Mouse (Mus musculus) midbrain, postnatal 0 days (tissue): Measurements from ENCODE around the gene Srgap2. TPM values are rescaled to one million over a fixed set of nuclear protein-coding genes. Genes with fewer than 3 reads are reported as not detected.
"Not testable (repeated sequence)": the region's sequence is repeated elsewhere in the genome, so short reads cannot be mapped to it uniquely, and the experiment has no call there.

ENCODE experiments used
- ATAC-seq: fragments of 200-750 bp; cut with Nextera tagmentation; 2 replicates; pipeline ENCODE4 v1.8.0; 2017; ENCODE audit warnings: moderate number of reproducible peaks, mild to moderate bottlenecking, moderate TSS enrichment, moderate library complexity; ENCODE audit not compliant: low FRiP score
- DNase-seq: peaks from one replicate; pipeline ENCODE4 v3.0.0-alpha.2; 2015; ENCODE audit warnings: low spot score
- H3K27ac ChIP-seq: fragments of 300-500 bp; sonication (generic); 2 replicates; pipeline ENCODE4 v1.5.1; 2014; ENCODE audit warnings: low read depth, mild to moderate bottlenecking, low read length, mixed read lengths
- H3K27me3 ChIP-seq: fragments of 300-500 bp; sonication (generic); 2 replicates; pipeline ENCODE4 v1.6.1; 2014; ENCODE audit warnings: low read length, control low read depth, mixed read lengths; ENCODE audit not compliant: insufficient read depth
- H3K36me3 ChIP-seq: fragments of 300-500 bp; sonication (generic); 2 replicates; pipeline ENCODE4 v1.6.1; 2014; ENCODE audit warnings: low read length, control low read depth, mixed read lengths; ENCODE audit not compliant: insufficient read depth
- H3K4me1 ChIP-seq: fragments of 300-500 bp; sonication (generic); 2 replicates; pipeline ENCODE4 v1.6.1; 2014; ENCODE audit warnings: mild to moderate bottlenecking, control low read depth, antibody characterized with exemption, low read length, mixed read lengths; ENCODE audit not compliant: insufficient read depth
- H3K4me2 ChIP-seq: fragments of 300-500 bp; sonication (generic); 2 replicates; pipeline ENCODE4 v1.6.1; 2014; ENCODE audit warnings: low read depth, mild to moderate bottlenecking, low read length, mixed read lengths; ENCODE audit not compliant: poor library complexity, severe bottlenecking
- H3K4me3 ChIP-seq: fragments of 300-500 bp; sonication (generic); 2 replicates; pipeline ENCODE4 v1.5.1; 2014; ENCODE audit warnings: low read depth, mild to moderate bottlenecking, low read length, moderate library complexity
- H3K9ac ChIP-seq: fragments of 300-500 bp; sonication (generic); replicated peaks from 2 replicates; pipeline ENCODE4 v1.6.1; 2014; ENCODE audit warnings: mild to moderate bottlenecking, low read length, moderate library complexity, mixed read lengths; ENCODE audit not compliant: poor library complexity, severe bottlenecking
- H3K9me3 ChIP-seq: fragments of 300-500 bp; sonication (generic); 2 replicates; pipeline ENCODE4 v1.6.1; 2016; ENCODE audit warnings: low read length, control low read depth
- CTCF ChIP-seq: IDR thresholded peaks from 2 replicates; pipeline ENCODE4 v1.5.1; 2016; ENCODE audit warnings: antibody characterized with exemption, mild to moderate bottlenecking
- WGBS: fragments of 180-500 bp; shearing (Covaris S2); extraction: QIAGEN DNeasy Blood & Tissue Kit; methylation state at CpG from one replicate; pipeline ENCODE4 v1.1.7; 2014; 5-methylcytosine and 5-hydroxymethylcytosine counted together
- polyA plus RNA-seq: library from polyadenylated mRNA; unstranded; fragments of >200 nt; fragmentation: Nextera tagmentation; extraction: Ambion mirVana; gene quantifications from 2 replicates; pipeline ENCODE4 v1.2.1, GENCODE M21; 2015
- total RNA-seq: library from RNA; depleted of rRNA; stranded (reverse); fragments of >200 nt; gene quantifications from 2 replicates; pipeline ENCODE4 v1.2.3, GENCODE M21; 2014

The Srgap2 gene
- total and polyA plus RNA-seq, 2 experiments from 2014 or later: 26.9 to 76.1 TPM

DNA sequence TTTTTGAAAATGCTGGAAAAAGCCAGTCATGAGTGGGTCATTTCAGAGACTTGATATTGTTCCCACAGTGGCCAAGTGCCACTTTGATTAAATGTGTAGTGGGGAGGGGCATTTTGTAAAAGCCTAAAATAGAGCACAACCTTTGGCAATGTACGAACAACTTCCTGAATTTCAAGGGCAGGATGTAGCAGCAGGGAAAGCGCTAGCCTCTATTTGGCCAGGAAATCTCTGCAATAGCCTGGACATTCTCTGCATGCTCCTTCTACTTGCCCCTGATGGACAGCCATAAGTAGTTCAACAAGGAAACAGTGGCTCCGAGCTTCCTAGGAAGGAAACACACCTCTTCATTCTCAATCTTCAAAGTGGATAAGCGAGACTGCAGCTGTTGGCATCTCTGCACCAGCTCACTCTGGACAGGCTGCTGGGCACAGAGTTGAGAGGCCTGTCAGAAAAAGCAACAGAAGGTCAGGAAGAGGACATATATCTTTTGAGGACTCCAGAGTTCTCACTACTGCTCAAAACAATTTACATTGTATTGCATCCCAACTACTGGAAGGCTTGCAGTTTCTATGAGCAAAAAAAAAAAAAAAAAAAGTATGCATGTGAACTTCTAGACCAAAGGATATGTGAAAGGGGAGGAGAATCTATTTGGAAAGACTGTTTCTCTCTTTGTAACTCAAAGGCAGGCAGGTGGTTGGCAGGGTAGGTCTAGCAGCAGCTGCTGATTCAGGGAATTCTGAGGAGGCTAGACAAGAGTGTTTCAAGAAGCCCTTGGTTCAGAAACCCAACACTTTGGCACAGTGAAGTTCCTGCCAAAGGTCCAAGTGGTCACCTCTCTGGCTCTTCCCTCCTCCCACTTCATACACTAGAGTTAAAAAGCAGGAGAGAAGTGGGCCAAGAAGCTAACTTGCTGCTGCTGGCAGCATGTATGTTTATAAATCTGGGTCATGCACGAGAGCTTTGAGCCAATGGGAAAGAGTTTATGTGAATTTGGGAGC is 181.4 kb downstream of the Srgap2 start:
- Histone ChIP-seq H3K27ac (no peak overlapping the region), H3K9ac (no peak overlapping the region), H3K4me3 (no peak overlapping the region), H3K4me1 (no peaks in the 10 kb centered on the region), H3K4me2 (no peak overlapping the region), H3K36me3 (peaks cover 23% of the 10 kb centered on the region), H3K27me3 (no peaks in the 10 kb centered on the region), H3K9me3 (no peaks in the 10 kb centered on the region)
- DNase-seq (no peak), ATAC-seq (no peak)
- no peak for TF ChIP-seq CTCF
- 86% methylated on average over 5 of the region's 5 CpGs for WGBS

DNA sequence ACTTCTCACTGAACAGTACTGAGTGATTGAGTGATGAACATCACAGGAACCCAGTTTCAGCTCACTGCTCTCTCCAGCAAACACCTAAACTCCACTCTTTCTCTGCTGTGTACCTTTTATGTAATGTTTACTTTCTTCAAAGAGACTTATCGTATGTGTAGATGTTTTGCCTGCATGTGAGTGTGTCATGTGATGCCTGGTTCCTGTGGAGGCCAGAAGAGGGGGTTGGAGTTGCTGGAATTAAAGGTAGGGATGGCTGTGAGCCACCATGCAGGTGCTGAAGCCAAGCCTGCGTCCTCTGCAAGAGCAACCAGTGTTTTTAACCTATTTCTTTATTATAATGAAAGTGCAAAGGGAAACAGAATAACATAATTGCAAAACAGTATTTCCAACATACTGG is 182.5 kb downstream of the Srgap2 start:
- DNase-seq (no peak), ATAC-seq (no peak)
- Histone ChIP-seq H3K27me3 (no peaks in the 10 kb centered on the region), H3K9ac (no peak overlapping the region), H3K36me3 (peaks cover 23% of the 10 kb centered on the region), H3K4me1 (no peaks in the 10 kb centered on the region), H3K9me3 (no peaks in the 10 kb centered on the region), H3K4me2 (no peak overlapping the region), H3K4me3 (no peak overlapping the region), H3K27ac (no peak overlapping the region)
- TF ChIP-seq CTCF: peak; percentile 11; the same call in 1 of the 2 replicates
- WGBS: 82% methylated on average over 2 of the region's 2 CpGs

DNA sequence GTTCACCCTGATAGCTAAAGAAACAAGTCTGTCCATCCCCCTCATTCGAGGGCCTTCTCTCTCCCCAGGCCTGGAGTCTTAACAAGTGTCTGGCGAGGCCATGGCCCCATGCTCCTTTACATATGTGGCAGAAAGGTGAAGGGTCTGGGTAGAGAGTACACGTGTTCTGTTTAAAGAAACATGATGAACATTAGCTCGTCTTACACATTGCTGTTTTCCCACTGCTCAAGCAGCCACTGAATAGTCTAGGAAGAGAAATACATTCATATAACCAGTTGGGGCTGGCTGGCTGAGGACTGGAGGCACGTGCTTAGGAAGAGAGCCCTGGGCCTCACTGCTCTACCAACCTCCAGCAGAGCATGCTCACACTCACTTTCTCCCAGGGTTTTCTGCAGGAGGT is 191.1 kb downstream of the Srgap2 start:
- no peaks in the 10 kb centered on the region for H3K4me1 ChIP-seq
- 82% methylated on average over 5 of the region's 5 CpGs for WGBS
- no peak overlapping the region for H3K4me2 ChIP-seq
- peaks cover 27% of the 10 kb centered on the region for H3K36me3 ChIP-seq
- H3K9me3 ChIP-seq: no peaks in the 10 kb centered on the region
- no peak for TF ChIP-seq CTCF
- no peak overlapping the region for H3K27ac ChIP-seq
- ATAC-seq: no peak
- H3K9ac ChIP-seq: no peak overlapping the region
- no peak overlapping the region for H3K4me3 ChIP-seq
- H3K27me3 ChIP-seq: no peaks in the 10 kb centered on the region
- no peak for DNase-seq

DNA sequence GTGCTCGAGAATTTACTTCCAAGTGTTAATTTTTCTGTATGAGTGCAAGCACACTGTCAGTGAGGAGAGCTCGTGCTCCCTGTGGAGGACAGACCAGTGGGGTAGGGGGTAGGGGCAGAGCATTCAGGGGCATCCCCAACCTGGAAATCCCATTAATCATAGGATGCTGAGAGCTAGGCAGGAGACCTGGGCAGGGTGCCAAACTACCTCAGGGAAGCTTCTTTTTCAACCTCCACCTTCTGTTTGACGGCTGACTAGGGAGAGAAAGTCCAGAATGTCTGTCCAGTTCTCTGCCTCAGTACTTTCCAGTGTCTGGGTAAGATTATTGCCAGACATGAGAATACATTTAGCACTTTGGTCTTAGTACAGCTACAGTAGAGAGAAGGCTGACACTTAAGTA is 191.5 kb downstream of the Srgap2 start:
- H3K9ac ChIP-seq: no peak overlapping the region
- H3K27me3 ChIP-seq: no peaks in the 10 kb centered on the region
- H3K27ac ChIP-seq: no peak overlapping the region
- 50% methylated on average over 3 of the region's 3 CpGs for WGBS
- no peaks in the 10 kb centered on the region for H3K9me3 ChIP-seq
- DNase-seq (no peak), ATAC-seq (no peak)
- H3K4me1 ChIP-seq: no peaks in the 10 kb centered on the region
- no peak overlapping the region for H3K4me3 ChIP-seq
- TF ChIP-seq CTCF: no peak
- peaks cover 27% of the 10 kb centered on the region for H3K36me3 ChIP-seq
- no peak overlapping the region for H3K4me2 ChIP-seq

DNA sequence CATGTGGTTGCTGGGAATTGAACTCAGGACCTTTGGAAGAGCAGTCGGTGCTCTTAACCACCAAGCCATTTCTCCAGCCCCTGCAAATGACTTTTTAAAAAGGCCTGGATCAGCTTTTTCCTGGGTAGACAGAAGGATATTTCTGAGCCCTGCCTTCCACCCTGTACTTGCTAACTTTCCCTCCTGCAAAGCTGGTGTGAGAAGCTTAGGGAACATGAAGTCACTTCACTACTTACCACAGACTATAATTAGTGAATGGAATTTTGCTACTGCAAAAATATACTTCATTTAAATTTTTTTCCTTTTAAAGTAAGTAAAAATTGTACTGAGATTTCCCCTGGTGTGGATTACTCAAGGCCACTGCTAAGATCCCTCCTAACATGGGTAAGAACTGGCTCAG is 196.0 kb downstream of the Srgap2 start:
- H3K4me2 ChIP-seq: no peak overlapping the region
- TF ChIP-seq CTCF: no peak
- H3K36me3 ChIP-seq: peaks cover 34% of the 10 kb centered on the region
- no peak overlapping the region for H3K27ac ChIP-seq
- H3K9me3 ChIP-seq: no peaks in the 10 kb centered on the region
- DNase-seq (no peak), ATAC-seq (no peak)
- no peak overlapping the region for H3K9ac ChIP-seq
- WGBS: 100% methylated on average over 1 of the region's 1 CpGs
- H3K4me3 ChIP-seq: no peak overlapping the region
- no peaks in the 10 kb centered on the region for H3K27me3 ChIP-seq
- no peaks in the 10 kb centered on the region for H3K4me1 ChIP-seq

DNA sequence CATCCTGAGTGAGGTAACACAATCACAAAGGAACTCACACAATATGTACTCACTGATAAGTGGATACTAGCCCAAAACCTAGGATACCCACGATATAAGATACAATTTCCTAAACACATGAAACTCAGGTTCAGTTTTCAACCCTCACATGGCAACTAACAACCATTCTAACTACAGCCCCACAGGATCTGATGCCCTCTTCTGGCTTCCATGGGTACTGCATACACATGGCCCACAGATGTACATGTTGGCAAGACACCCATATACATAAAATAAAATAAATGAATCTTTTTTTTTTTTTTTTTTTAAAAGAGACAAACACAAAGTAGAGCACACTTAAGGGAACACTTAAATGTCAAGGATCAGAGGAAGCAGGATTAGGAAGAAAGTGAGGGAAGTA is 198.1 kb downstream of the Srgap2 start:
- H3K27me3 ChIP-seq, ATAC-seq, H3K4me2 ChIP-seq, H3K9ac ChIP-seq, H3K4me3 ChIP-seq, H3K9me3 ChIP-seq, H3K27ac ChIP-seq, H3K4me1 ChIP-seq, DNase-seq: not testable (repeated sequence)
- H3K36me3 ChIP-seq: peaks cover 18% of the 10 kb centered on the region; the same call in 1 of the 2 replicates
- WGBS: 100% methylated on average over 1 of the region's 1 CpGs
- TF ChIP-seq CTCF: peak; percentile 31; the same call in 1 of the 2 replicates
